Mouse (Mus musculus) embryo, embryonic 9.5 days (tissue): ENCODE measurements around the gene Ankrd31.
"Not testable (repeated sequence)": the region's sequence is repeated elsewhere in the genome, so short reads cannot be mapped to it uniquely, and the experiment has no call there.

ENCODE experiments used
- DNase-seq: peaks from one replicate; pipeline ENCODE4 v3.0.0-alpha.2; 2017; ENCODE audit errors: extremely low spot score

Ankrd31 gene

DNA sequence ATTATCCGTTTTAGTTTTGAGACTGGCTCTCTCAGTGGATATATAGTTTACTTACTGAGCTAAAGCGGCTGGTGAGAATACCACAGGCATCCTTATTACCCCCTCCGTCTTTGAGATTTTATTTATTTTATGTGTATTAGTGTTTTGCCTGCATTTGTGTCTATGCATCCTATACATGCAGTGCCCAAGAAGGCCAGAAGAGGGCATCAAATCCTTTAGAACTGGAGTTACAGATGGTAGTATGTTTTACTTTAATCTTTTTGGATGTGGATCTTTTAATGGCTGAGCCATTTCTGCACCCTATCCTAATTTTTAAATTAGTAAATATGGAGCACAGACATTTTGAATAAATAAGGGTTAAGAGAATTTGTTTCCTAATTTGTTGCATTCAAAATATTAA, 107.1 kb downstream of the Ankrd31 start:
- DNase-seq: peak; percentile 61

DNA sequence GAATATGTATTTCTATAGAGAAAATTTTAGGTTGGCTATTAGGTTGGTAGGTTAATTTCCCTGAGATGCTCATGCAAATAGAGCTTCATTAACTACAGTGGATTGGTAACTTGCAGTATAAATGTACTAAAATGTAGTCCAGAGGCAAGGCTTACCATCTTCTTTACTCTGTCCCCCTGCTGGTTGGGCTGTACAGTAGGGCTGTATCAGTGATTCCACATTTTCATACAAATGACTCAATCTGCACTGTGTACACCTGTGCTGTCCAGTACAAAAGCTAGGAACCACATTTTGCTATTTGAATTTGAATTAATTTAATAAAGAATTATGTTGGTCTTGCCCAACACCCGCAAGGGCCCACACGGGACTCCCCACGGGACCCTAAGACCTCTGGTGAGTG, 111.1 kb downstream of the Ankrd31 start:
- DNase-seq: no peak

DNA sequence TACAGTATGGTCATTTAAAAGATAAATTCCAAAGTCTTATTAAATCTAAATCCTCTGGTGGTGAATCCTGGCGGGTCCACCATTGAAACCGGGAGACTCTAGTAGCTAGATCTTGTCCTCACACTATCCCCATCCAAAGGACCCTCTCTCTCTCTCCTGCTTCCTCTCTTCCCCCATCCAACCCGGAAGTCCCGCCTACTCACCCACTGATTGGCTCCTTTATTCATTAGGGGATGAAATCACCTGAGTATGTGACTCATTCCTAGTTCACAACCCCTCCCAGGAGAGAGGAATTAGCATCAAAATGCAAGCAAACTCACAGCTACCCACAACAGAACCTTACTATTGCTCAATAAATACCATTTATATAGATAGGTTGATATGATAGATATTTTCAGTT, 122.7 kb downstream of the Ankrd31 start:
- DNase-seq: no peak

DNA sequence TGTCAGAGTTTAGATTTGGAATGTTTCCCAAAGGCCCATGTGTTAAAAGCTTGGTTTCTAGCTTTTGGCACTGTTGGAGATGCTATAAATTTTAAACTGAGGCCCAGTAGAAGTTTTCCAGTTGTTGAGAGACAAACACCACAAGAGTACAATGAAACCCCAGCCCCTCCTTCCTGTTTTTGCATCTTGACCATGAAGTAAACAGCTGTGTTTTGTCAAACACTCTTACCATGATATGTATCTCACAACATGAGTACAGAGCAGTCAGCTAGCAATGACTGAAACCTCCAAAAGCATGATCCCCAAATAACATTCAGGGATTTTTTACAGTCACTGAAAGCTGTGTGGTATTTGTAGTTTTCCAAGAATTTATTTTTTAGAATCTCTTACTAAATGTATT, 126.0 kb downstream of the Ankrd31 start:
- DNase-seq: no peak

DNA sequence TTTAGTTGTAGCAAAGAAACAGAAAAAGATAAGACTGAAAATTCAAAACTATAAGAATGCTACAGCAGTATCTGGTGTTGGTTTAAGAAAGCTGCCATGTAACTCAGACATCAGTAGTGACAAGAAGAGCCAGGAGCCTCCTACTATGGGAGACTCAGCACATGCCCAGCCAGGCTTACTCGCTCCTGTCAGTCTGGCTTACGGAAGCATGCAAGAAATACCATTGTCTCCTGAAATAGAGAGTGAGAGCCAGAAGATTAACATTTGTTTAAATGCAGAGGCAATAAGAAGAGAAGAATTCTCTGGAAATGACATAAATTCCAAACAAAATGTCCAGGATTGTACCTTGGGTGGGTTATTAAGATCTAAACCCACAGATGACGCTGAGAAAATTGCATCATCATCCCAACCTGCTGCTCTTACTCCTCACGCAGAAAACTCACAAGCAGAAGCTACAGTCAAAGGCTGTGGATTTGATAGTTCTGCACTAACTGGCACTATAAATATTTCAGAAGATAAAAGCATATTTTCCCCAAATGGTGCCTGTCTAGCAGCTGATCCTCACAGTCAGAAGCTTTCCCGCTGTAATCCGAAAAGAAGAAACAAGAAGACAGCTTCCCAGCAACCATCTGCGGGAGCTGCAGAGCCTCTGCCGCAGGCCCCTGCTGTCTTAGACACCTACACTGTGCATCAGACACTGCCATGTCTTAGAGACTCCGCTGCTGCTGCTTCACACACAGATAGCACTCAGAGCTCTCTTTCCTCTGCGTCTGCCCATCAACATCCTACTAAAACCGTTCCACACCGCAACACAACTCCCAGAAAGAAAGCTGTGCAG, 130.4 kb downstream of the Ankrd31 start:
- DNase-seq: no peak

DNA sequence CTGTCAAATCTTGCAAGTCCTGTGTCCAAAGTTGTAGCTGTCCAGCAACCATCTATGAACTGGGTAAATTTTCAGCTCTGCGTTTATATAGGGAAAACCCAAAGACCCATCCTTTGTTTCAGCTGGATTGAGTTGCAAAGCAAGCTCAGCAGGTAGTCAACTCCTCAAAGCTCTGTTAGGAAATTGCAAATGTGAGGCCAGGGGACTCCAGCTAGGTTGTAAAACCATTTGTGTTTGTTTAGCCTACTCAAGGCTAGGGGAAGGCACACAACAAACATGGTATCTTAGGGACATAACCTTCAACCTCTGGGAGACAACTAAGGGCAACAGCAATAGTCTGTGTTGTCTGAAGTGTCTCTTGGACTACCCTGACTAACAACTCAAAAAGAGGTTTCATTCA, 136.5 kb downstream of the Ankrd31 start:
- no peak for DNase-seq

DNA sequence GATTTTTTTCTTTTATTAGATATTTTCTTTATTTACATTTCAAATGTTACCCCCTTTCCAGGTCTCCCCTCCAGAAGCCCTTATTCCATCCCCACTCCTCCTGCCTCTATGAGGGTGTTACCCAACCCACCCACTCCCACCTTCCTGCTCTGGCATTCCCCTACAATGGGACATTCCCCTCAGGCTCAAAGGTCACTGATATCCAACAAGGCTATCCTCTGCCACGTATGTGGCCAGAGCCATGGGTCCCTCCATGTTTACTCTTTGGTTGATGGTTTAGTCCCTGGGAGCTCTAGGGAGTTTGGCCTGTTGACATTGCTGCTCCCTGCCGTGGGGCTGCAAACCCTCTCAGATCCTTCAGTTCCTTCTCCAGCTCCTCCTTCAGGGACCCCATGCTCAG, 141.9 kb downstream of the Ankrd31 start:
- DNase-seq: no peak

DNA sequence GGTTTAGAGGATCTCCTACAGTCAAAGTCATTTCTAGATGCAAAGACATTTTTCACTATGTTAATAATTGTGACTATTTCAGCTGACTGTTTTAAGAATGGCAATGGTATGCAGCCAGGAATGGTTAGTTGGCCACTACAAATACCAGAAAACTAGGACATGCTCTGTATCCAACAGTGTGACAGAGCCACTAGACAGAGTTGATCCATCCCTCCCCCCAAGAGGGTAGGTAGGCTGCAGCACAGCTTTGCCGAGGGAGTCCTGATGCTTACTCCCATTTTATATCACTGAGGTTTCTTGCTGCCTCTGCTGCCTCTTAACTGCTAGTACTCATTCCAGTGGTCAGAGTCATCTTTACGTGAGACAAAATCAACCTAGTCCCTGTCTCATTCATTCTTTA, 147.1 kb downstream of the Ankrd31 start:
- DNase-seq: no peak

DNA sequence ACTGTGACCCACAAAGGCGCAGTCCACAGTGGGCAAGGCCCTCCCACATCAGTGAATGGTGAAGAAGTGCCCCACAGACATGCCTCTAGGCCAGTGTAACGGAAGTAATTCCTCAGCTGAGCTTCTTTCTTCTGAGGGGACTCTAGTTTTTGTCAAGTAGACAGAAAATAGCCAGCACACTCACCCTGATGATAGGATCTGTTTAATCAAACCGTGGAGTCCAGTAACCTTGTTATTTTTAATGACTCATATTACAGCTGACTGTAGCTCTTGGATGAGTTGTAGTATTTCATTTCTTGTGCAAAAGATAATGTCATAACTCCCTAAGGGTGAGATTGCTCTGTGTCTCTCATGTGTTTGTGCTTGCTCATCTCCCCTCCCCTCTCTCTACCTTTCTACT, 158.6 kb downstream of the Ankrd31 start:
- no peak for DNase-seq

DNA sequence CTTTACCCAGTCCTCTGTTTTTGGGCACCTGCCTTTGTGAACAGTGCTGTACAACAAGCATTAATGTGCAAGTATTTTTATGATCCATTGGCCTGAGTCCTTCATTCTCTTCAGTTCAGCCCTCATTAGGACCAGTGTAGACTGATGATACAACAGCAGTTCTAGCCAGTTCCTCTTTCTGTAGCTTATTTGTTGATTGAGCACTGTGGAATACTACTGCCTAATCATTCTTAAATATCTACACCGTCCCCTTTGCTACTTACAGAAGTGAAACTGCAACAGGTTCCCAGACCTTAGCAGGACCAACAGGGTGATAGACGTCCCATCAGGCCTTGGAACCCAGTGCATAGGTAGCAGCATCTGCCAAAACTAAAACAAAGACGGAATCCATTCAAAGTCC, 163.1 kb downstream of the Ankrd31 start:
- no peak for DNase-seq

DNA sequence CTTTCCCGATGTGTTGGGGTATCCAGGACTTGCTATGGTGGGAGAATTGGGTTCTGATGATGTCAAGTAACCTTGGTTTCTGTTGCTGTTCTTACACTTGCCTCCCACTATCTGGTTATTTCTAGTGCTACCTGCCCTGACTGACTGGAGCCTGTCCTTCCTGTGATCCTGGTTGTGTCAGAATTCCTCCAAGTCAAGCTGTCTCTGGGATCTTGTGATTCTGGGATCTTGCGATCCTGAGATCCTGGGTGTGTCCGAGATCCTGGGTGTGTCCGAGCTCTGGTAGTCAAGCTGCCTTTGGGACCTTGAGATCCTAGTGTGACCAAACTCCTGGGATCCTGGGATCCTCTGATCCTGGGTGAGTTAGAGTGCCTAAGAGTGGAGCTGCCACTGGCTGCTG, 175.1 kb downstream of the Ankrd31 start:
- not testable (repeated sequence) for DNase-seq

DNA sequence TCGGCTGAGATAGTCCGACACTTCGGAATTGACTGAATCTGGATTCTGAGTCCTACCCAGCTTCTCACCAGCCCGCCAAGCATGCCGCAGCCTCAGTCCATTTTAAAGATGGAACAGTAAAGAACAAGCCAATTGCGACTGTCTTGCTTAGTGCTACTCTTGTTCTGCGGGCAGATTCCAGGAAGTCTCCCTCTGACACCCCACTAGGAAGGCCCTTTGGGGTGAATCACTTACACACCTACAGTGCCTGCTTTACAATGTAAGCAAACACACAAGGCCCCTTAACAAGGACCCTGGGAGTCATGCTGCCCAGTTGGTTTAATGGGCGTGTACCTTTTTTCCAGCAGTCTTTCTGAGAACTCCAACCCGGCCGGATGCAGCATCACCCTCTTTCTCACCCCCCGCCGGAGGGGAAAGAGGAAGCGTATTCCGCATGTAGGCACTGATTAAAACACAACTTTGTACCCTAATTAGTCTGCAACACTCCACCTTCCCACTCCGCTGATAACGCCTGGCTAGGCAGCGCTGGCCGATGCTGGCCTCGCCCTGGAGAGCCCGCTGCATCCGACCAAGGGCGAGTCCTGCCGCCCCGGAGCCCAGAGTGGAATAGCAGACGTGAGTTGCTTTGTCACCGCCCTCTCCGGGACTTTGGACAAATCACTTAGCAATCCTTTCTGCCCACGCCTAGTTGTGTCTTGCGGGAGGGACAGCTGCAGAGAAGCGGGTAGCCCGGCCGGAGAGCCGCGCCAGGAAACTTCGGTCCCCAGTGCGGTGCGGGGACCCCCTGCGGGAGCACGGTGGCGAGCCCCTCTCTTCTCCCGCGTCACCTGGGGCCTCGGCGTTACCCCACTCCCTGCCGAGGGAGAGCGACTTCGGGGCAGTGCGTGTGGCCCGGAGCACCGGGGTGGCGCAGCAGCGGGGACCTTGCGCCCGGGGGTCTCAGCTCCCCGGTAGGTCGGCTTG, 176.2 kb downstream of the Ankrd31 start, which contains the start of gene Gcnt4:
Gene Gcnt4 (plus strand): TSS at position 691 of the 963 bp plus-strand sequence.
- peak; percentile 70 for DNase-seq

DNA sequence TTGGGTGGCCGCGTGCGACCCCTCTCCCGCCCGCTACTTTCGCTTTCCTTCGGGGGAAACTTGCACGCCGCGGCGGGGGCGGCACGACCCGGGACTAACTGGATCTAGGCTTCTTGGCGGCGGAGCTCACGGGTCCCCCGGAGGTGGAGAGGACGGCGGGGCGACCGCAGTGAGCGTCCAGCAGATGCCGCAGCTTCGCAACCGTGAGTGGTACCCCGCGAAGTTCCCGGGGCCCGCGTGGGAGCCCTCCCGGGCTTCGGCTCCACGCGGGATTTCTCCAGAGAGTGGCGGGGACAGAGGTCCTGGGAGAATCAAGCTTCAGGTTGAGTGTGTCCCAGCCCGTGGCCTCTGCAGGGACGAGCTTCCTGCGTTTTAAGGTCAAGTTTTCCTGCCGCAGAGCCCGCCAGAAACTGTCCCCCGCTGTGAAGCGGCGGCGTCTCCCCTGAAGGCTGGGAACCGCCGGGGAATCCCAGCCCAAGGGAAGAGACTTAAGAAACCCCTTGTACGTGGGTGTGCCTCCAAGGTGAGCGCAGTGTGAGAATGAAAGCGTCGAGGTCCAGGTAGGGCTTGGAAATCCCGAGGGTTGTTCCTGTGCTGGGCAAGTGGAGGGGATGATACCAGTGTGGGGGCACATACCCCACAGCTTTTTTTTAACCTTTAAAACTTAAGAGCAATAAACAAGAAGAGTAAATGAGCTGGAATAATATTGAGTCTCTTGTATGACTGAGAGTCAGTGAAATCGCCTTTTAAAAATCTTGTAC, 177.1 kb downstream of the Ankrd31 start:
- no peak for DNase-seq

DNA sequence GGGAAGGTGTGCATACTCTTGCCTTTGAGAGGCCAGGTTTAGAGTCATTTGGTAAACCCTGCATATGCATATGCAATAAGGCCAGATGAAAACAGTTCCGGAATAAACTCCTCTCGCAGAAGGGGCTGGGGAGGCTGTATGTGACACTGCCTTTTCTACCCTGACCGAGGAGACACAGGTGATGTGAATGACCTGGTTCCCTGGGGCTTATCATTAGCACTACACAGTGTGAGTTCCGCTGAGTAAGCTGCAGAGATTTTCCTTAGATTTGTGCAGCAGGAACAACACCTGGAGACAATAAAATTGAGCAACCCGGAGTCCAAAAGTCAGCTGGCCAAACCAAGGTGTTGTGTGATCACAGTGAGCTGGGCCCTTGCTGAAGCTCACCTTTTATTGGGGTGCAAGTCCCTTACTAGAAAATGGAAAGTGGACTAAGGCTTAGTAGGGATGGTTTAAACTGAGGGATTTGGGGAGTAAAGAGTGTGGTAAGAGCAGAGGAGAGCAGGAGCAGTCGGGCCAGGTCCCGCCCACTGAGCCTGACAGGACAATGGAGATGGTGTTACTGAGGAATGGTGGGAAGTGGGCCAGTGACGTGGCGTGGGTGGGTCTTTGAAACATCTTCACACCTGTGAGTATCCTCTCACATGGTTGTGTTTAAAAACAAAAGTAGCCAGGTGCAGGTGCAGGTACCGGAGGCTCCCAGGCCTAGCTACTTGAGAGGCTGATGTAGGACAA, 178.1 kb downstream of the Ankrd31 start:
- no peak for DNase-seq

DNA sequence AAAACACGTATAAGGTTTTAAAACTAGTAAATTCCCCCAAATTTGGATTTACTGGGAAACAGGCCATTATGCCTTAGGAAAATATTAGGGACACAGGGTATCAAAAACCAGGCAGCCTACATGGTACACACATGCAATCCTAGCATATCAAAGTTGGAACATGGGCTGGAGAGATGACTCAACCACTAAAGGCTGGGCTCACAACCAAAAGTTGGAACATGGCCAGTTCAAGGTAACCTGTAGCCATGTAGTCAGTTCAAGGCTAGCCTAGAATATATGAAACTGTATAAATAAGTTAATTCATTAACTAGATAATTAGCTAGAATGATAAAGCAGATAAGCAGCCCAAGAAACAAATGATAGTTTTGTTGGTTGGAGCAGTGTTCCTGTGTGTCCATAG, 179.7 kb downstream of the Ankrd31 start:
- DNase-seq: no peak

DNA sequence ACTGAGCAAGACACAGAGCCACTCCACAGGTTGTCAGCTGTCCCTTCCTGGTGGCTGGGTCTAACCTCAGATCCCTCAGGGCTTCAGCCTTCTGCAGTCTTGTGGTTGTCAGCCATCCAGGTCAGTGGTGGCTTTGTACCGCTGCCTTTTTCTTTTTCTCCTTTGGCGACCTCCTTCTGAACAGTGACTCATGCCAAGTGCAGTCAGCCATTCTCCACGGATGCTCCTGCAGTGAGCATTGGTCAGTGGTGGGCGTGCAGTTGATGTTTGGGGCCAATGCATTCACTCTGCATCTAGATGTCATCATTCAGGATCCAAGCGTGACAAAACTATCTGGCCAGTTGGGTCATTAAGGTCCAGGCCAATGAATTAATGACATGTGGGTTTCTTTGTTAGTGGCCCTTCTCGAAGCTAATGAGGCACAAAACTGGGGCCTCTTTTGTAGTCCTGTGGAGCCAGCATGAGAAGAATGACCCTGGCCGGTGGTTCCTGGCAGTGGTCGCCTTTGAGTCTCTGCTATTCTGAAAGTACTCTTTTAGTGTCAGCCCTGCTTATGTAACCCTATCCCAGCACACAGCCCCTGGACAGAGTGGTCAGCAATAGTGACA, 180.5 kb downstream of the Ankrd31 start:
- peak; percentile 60 for DNase-seq

DNA sequence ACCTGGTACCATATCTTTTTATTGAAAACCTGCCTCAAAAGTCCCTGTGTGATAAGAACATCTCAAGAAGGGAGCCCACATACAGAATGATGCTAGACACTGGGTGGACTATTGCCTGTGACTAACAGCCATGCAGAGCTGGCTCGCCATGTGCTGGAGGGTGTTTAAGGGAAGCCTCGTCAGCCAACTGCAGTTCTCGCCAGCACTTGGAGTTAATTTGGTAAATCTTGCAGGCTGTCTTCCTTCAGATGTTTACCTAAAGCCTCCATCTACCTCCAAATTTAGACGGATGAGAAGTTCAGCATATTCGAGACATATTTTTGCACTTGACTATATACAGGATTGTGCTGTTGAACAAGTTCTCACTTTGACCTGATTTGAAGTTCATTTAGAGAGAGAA, 184.7 kb downstream of the Ankrd31 start:
- no peak for DNase-seq

DNA sequence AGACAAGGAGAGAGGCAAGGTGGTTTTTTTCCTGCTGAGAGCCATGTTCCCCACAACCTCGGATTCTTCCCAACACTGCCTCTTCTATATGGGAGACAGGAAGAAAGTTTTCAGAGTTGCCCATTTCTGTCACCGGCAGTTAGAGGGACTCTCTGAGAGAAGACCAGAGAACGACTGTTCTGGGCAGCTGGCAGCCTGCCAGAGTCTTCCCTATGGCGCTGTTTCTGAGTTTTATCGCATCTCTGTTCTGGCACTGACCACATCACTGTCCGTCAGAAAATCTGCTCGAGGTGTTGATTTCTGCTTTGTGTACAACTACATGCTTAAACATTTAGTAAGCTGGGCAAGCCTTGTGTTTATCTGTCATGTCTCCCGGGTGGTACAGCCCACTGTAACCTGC, 185.3 kb downstream of the Ankrd31 start:
- DNase-seq: no peak

DNA sequence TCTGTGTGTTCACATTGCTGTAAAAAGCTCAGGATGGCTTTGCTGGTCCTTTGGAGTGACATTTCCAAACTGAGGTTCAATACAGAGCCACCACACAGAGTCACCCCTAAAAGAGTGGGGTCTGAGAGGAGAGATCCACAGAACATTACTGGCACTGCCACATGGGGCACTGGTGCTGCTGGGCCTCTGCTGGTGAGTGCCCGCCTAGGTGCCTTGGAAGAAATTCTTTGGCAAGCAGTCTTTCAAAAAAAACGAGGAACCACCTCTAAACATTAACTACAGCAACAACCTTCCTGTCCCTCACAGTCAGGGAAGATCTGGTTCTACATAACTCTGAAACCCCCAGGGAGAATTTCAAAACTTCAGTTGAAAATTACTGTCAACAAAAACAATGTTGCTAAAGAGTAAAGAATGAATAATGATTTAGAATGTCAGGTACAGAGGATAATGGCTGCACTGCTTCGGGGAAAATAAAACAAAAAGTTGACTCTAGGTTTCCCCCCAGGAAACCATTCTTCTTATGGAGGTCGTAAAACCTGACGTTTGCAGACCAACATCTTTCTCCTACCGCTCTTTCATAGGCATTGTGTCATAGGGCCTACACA, 188.2 kb downstream of the Ankrd31 start:
- no peak for DNase-seq

DNA sequence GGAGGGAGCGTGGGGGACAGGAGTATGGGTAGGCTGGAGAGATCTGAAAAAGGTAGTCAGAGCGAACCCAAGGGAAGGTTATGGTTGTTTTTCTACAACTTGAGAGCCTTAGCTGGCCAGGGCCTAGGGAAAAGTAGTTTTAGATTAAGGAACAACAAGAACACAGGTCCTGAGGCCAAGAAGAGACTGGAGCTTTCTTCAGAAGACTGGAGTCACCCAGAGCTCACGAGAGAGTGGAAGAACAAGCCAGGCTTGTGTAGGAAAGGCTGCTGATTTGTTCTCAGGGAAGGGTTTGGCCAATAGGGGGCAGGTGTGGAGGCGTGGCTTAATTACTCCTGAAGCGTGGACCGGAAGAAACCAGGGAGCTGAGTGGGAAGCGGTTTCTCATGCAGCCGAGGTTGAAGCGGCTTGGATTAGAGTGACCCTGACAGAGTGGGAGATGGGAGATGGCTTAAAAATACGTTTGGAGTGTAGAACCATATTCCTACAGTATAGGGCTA, 189.0 kb downstream of the Ankrd31 start:
- no peak for DNase-seq
